Mouse (Mus musculus): ENCODE data around the gene Zbtb32. TPM values are rescaled to one million over a fixed set of nuclear protein-coding genes. Genes with fewer than 3 reads are reported as not detected.

Zbtb32 gene
- total RNA-seq, 4 experiments from 2014 or later: not detected

DNA sequence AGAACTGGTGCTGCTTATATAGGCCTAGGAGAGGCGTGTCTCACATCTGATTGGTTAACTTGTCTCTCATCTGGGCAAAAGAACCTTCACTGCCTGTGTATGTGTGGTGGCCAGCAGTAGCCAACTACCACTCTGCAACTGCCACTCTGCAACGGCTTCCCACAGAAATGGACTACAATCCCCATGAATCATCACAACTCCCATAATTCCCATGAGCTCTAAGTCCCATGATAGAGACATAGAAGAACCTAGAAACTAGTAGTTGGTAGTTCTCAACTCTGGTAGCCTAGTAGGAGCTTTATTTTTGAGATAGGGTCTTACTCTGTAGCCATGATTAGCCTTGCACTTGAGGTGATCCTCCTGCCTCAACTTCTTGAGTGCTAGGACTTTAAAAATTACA, 48.8 kb downstream of the Zbtb32 start:
- DNase-seq (ENCODE audit: low spot score in 2 of 2): no peak

DNA sequence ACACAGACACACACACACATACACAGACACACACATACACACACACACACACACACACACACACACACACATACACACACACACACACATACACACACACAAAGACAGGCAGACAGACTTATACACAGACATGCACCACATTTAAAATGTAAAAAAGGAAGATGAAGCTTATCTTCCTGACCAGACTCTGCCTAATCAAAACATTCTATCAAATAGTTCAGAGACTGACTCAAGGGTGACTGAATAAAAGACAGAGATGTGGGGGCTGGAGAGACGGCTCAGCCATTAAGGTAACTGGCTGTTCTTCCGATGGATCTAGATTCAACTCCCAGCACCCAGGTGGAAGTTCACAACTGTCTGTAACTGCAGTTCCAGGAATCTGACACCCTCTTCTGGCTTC, 54.4 kb downstream of the Zbtb32 start:
- no peak for DNase-seq (ENCODE audit: low spot score in 2 of 2)

DNA sequence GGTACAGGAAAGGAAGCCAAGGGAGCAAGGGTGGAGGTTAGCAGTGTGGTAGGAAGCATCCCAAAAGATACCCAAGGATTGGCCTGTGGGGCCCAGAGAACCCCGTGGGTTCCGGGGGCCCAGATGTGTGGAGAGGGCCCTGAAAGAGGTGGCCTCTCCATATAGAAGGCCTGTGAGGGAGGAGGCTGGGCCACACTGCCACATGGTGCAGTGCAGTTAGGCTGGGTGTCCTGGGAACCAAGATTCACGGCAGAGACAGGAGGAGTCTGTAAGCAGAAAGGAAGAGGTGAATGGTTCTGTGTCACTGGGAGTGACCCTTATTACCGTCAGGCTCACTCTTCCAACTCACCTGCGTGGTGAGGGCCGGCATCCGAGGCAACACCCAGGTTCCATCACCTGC, 58.1 kb downstream of the Zbtb32 start:
- no peak for DNase-seq (ENCODE audit: low spot score in 2 of 2)

Small RNAs within 50 kb of the gene (microRNA-seq; reads per million reads assigned to microRNA genes)
- gene Gm38670: 0.25 to 0.96 reads per million in 2 experiments
- 0.32 to 1.0 reads per million in 2 experiments for gene Mir3569

Other genes starting within 250 kb of the Zbtb32 start
- gene Lrfn3, start 236.1 kb downstream of the Zbtb32 start, total RNA-seq (2022): 10 to 100 TPM; 28.2 to 31.6 (median 29.2) TPM
- gene Tyrobp, start 185.1 kb downstream of the Zbtb32 start, total RNA-seq (2022): 100 to 1,000 TPM in 2 of 4 experiments, 10 to 100 TPM in 2; 24.9 to 572 (median 243) TPM
- 1 to 10 TPM in 3 of 4 experiments, not detected in 1; 1.8 to 3.3 (median 2.3) TPM for gene Hcst, start 179.1 kb downstream of the Zbtb32 start, total RNA-seq (2022)
- gene Nfkbid, start 177.2 kb downstream of the Zbtb32 start, total RNA-seq (2022): 1 to 10 TPM; 2.8 to 4.1 (median 3.2) TPM
- 1,000 to 10,000 TPM; 1,209 to 1,263 (median 1,238) TPM for gene Aplp1, start 153.4 kb downstream of the Zbtb32 start, total RNA-seq (2022)
- gene Kirrel2, start 141.2 kb downstream of the Zbtb32 start, total RNA-seq (2022): 10 to 100 TPM in 3 of 4 experiments, 1 to 10 TPM in 1; 9.6 to 13.7 (median 11.2) TPM
- 1 to 10 TPM; 1.5 to 1.9 (median 1.6) TPM for gene Nphs1, start 140.6 kb downstream of the Zbtb32 start, total RNA-seq (2022)
- under 1 TPM in 1 of 4 experiments, not detected in 3; 0.56 TPM for gene Prodh2, start 105.3 kb downstream of the Zbtb32 start, total RNA-seq (2022)
- gene Arhgap33, start 63.8 kb downstream of the Zbtb32 start, total RNA-seq (2022): 100 to 1,000 TPM in 3 of 4 experiments, 10 to 100 TPM in 1; 99.8 to 118 (median 110) TPM
- gene Hspb6, start 46.7 kb downstream of the Zbtb32 start, total RNA-seq (2022): 10 to 100 TPM in 1 of 4 experiments, 1 to 10 TPM in 3; 3.2 to 10.3 (median 6.5) TPM
- gene Proser3, start 46.6 kb downstream of the Zbtb32 start, total RNA-seq (2022): 1 to 10 TPM; 4.4 to 8.9 (median 6.1) TPM
- gene Lin37, start 39.1 kb downstream of the Zbtb32 start, total RNA-seq (2022): 10 to 100 TPM; 41.3 to 54.0 (median 46.9) TPM
- gene U2af1l4, start 35.6 kb downstream of the Zbtb32 start, total RNA-seq (2022): 10 to 100 TPM; 68.2 to 81.1 (median 78.7) TPM
- 10 to 100 TPM in 2 of 4 experiments, 1 to 10 TPM in 2; 6.3 to 14.8 (median 11.1) TPM for gene Gm49396, start 35.6 kb downstream of the Zbtb32 start, total RNA-seq (2022)
- gene Psenen, start 35.3 kb downstream of the Zbtb32 start, total RNA-seq (2022): 10 to 100 TPM; 85.9 to 91.0 (median 88.4) TPM
- gene Igflr1, start 33.5 kb downstream of the Zbtb32 start, total RNA-seq (2022): 1 to 10 TPM; 4.0 to 5.7 (median 4.6) TPM
- gene Kmt2b, start 10.2 kb downstream of the Zbtb32 start, total RNA-seq (2022): 10 to 100 TPM; 44.1 to 60.2 (median 56.1) TPM
- gene Upk1a, start 13.9 kb upstream of the Zbtb32 start, total RNA-seq (2022): 1 to 10 TPM in 1 of 4 experiments, under 1 TPM in 2, not detected in 1; 0.39 to 1.2 (median 0.89) TPM
- 100 to 1,000 TPM; 631 to 661 (median 651) TPM for gene Cox6b1, start 27.2 kb upstream of the Zbtb32 start, total RNA-seq (2022)
- not detected for gene Etv2, start 36.9 kb upstream of the Zbtb32 start, total RNA-seq (2022)
- 10 to 100 TPM; 61.9 to 71.5 (median 70.1) TPM for gene Rbm42, start 51.4 kb upstream of the Zbtb32 start, total RNA-seq (2022)
- 1 to 10 TPM; 5.7 to 8.3 (median 6.8) TPM for gene Haus5, start 66.1 kb upstream of the Zbtb32 start, total RNA-seq (2022)
- gene Pmis2, start 72.7 kb upstream of the Zbtb32 start, total RNA-seq (2022): not detected
- not detected for gene 2200002J24Rik, start 100.0 kb upstream of the Zbtb32 start, total RNA-seq (2022)
- gene Atp4a, start 113.3 kb upstream of the Zbtb32 start, total RNA-seq (2022): 1 to 10 TPM; 1.1 to 2.1 (median 1.6) TPM
- gene Tmem147, start 130.6 kb upstream of the Zbtb32 start, total RNA-seq (2022): 100 to 1,000 TPM; 110 to 119 (median 116) TPM
- gene Gapdhs, start 144.8 kb upstream of the Zbtb32 start, total RNA-seq (2022): not detected
- 10 to 100 TPM in 1 of 4 experiments, 1 to 10 TPM in 3; 7.8 to 11.8 (median 8.4) TPM for gene Sbsn, start 152.6 kb upstream of the Zbtb32 start, total RNA-seq (2022)
- 1 to 10 TPM in 1 of 4 experiments, under 1 TPM in 2, not detected in 1; 0.84 to 1.5 (median 0.95) TPM for gene Dmkn, start 164.8 kb upstream of the Zbtb32 start, total RNA-seq (2022)
- not detected for gene Krtdap, start 189.0 kb upstream of the Zbtb32 start, total RNA-seq (2022)
- gene Ffar2, start 224.9 kb upstream of the Zbtb32 start, total RNA-seq (2022): under 1 TPM in 1 of 4 experiments, not detected in 3; 0.20 TPM